Mouse (Mus musculus) thymus, adult 2 months (tissue): ENCODE data around the gene Edil3. TPM values are rescaled to one million over a fixed set of nuclear protein-coding genes. Genes with fewer than 3 reads are reported as not detected.

Source experiments
- DNase-seq: peaks from one replicate; pipeline ENCODE4 v3.0.0; 2021
- H3K27ac ChIP-seq: fragments of 200-500 bp; 2 replicates; pipeline ENCODE4 v1.5.1; 2012; ENCODE audit warnings: low read length, control low read depth; ENCODE audit not compliant: control insufficient read depth, insufficient read depth
- H3K27me3 ChIP-seq: fragments of 200-500 bp; 2 replicates; pipeline ENCODE4 v1.6.1; 2012; ENCODE audit warnings: mild to moderate bottlenecking, low read length, moderate library complexity, mixed read lengths; ENCODE audit not compliant: control insufficient read depth, insufficient read depth
- H3K36me3 ChIP-seq: fragments of 200-500 bp; 2 replicates; pipeline ENCODE4 v1.6.1; 2012; ENCODE audit warnings: mild to moderate bottlenecking, low read length, moderate library complexity; ENCODE audit not compliant: control insufficient read depth, insufficient read depth
- H3K4me1 ChIP-seq: fragments of 200-500 bp; replicated peaks from 2 replicates; pipeline ENCODE4 v1.6.1; 2012; ENCODE audit warnings: low read length; ENCODE audit not compliant: control insufficient read depth, insufficient read depth
- H3K4me3 ChIP-seq: fragments of 200-500 bp; 2 replicates; pipeline ENCODE4 v1.5.1; 2012; ENCODE audit warnings: mild to moderate bottlenecking, low read length, control low read depth, moderate library complexity; ENCODE audit not compliant: control insufficient read depth, insufficient read depth
- CTCF ChIP-seq: fragments of 200-500 bp; IDR thresholded peaks from 2 replicates; pipeline ENCODE4 v1.5.1; 2012; ENCODE audit warnings: mild to moderate bottlenecking, control low read depth, low read length, moderate library complexity, borderline replicate concordance; ENCODE audit not compliant: control insufficient read depth, poor library complexity, insufficient read depth; ENCODE audit errors: extremely low read depth
- POLR2A ChIP-seq: fragments of 200-500 bp; IDR thresholded peaks from 2 replicates; pipeline ENCODE4 v1.6.1; 2012; ENCODE audit warnings: mild to moderate bottlenecking, low read length, control low read depth, moderate library complexity; ENCODE audit not compliant: control insufficient read depth, poor library complexity, insufficient read depth; ENCODE audit errors: extremely low read depth
- WGBS: fragments of 180-500 bp; shearing (Covaris S2); methylation state at CpG from one replicate; pipeline ENCODE4 v1.1.7; 2018; 5-methylcytosine and 5-hydroxymethylcytosine counted together
- polyA plus RNA-seq: library from polyadenylated mRNA; depleted of rRNA; stranded (reverse); fragments of >200 nt; gene quantifications from 2 replicates; pipeline ENCODE4 v1.2.3, GENCODE M21; 2012

The Edil3 gene
- polyA plus RNA-seq, 1 experiment = not detected

GRCm38 (mm10) chr13:89335908-89336579, 514.8 kb downstream of the Edil3 start:
- Histone ChIP-seq H3K4me1 (no peaks in the 10 kb centered on the region), H3K36me3 (no peaks in the 10 kb centered on the region), H3K27me3 (no peaks in the 10 kb centered on the region), H3K4me3 (no peak overlapping the region), H3K27ac (no peak overlapping the region)
- TF ChIP-seq POLR2A (no peak), CTCF (no peak)
- 64% methylated on average over 7 of the region's 7 CpGs for WGBS
- no peak for DNase-seq

GRCm38 (mm10) chr13:89339055-89339454, 517.8 kb downstream of the Edil3 start:
- H3K27ac ChIP-seq = no peak overlapping the region
- TF ChIP-seq POLR2A (no peak), CTCF (no peak)
- no peaks in the 10 kb centered on the region for H3K36me3 ChIP-seq
- H3K27me3 ChIP-seq = no peaks in the 10 kb centered on the region
- no peak overlapping the region for H3K4me3 ChIP-seq
- 86% methylated on average over 4 of the region's 4 CpGs for WGBS
- no peak for DNase-seq
- no peaks in the 10 kb centered on the region for H3K4me1 ChIP-seq

GRCm38 (mm10) chr13:89339776-89340175, 518.5 kb downstream of the Edil3 start:
- Histone ChIP-seq H3K27ac (no peak overlapping the region), H3K27me3 (no peaks in the 10 kb centered on the region), H3K36me3 (no peaks in the 10 kb centered on the region), H3K4me1 (no peaks in the 10 kb centered on the region), H3K4me3 (no peak overlapping the region)
- WGBS = 89% methylated on average over 3 of the region's 3 CpGs
- TF ChIP-seq CTCF (no peak), POLR2A (no peak)
- no peak for DNase-seq

GRCm38 (mm10) chr13:89355234-89355633, 534.0 kb downstream of the Edil3 start:
- no peaks in the 10 kb centered on the region for H3K4me1 ChIP-seq
- DNase-seq = no peak
- WGBS = 92% methylated on average over 3 of the region's 3 CpGs
- H3K4me3 ChIP-seq = no peak overlapping the region
- no peaks in the 10 kb centered on the region for H3K36me3 ChIP-seq
- no peak overlapping the region for H3K27ac ChIP-seq
- TF ChIP-seq CTCF (no peak), POLR2A (no peak)
- H3K27me3 ChIP-seq = no peaks in the 10 kb centered on the region

- H3K27ac ChIP-seq = no peak overlapping the region
- no peak for DNase-seq
- TF ChIP-seq POLR2A = no peak
- TF ChIP-seq CTCF = no peak
- no peaks in the 10 kb centered on the region for H3K4me1 ChIP-seq
- H3K36me3 ChIP-seq = no peaks in the 10 kb centered on the region
- no peak overlapping the region for H3K4me3 ChIP-seq
- no peaks in the 10 kb centered on the region for H3K27me3 ChIP-seq
Measured at GRCm38 (mm10) chr13:89358407-89358806, 537.1 kb downstream of the Edil3 start.

- H3K27ac ChIP-seq = no peak overlapping the region
- WGBS = 92% methylated on average over 4 of the region's 4 CpGs
Measured at GRCm38 (mm10) chr13:89362274-89362673, 541.0 kb downstream of the Edil3 start.

GRCm38 (mm10) chr13:89371253-89371652, 550.0 kb downstream of the Edil3 start:
- TF ChIP-seq CTCF (no peak), POLR2A (no peak)
- H3K36me3 ChIP-seq = no peaks in the 10 kb centered on the region
- DNase-seq = no peak
- H3K27me3 ChIP-seq = no peaks in the 10 kb centered on the region
- no peak overlapping the region for H3K4me3 ChIP-seq
- no peak overlapping the region for H3K27ac ChIP-seq
- H3K4me1 ChIP-seq = no peaks in the 10 kb centered on the region

More at GRCm38 (mm10) chr13:89362274-89362673, 541.0 kb downstream of the Edil3 start:
- no peaks in the 10 kb centered on the region for H3K27me3 ChIP-seq
- DNase-seq = no peak
- H3K4me1 ChIP-seq = no peaks in the 10 kb centered on the region
- no peaks in the 10 kb centered on the region for H3K36me3 ChIP-seq
- TF ChIP-seq POLR2A = no peak
- TF ChIP-seq CTCF = no peak
- no peak overlapping the region for H3K4me3 ChIP-seq
